Mouse (Mus musculus) lung, adult 2 months (tissue): Measurements from ENCODE around the gene Gm49354.

Experiments
- CTCF ChIP-seq: fragments of 200-500 bp; IDR thresholded peaks from 2 replicates; pipeline ENCODE4 v1.5.1; 2011; ENCODE audit warnings: mild to moderate bottlenecking, low read length, control low read depth; ENCODE audit not compliant: insufficient read depth
- POLR2A ChIP-seq: fragments of 200-500 bp; IDR thresholded peaks from 2 replicates; pipeline ENCODE4 v1.6.1; 2011; ENCODE audit warnings: low read depth, mild to moderate bottlenecking, control low read depth, low read length, borderline replicate concordance; ENCODE audit errors: extremely low read depth

- TF ChIP-seq CTCF (no peak), POLR2A (no peak)
Measured at GRCm38 (mm10) chr13:59746711-59747110, 35.3 kb downstream of the Gm49354 start, which contains the start of gene 1700014D04Rik.
